Mouse (Mus musculus) MEL (cell line): ENCODE measurements at regions not wholly inside any gene's neighbourhood (a gene's known extent, or its start where the extent isn't known, plus 50 kb on each side); places are given as distances from the start of the nearest gene placed in this dataset.

Source experiments
- DNase-seq: peaks from one replicate; pipeline ENCODE4 v3.0.0; 2011; ENCODE audit warnings: low read depth, low spot score
- H3K27ac ChIP-seq: 2 replicates; pipeline ENCODE4 v1.5.1; 2012; ENCODE audit warnings: low read depth, mild to moderate bottlenecking, control low read depth, low read length, moderate library complexity; ENCODE audit not compliant: control insufficient read depth
- H3K27me3 ChIP-seq, 2 experiments: fragments of 150-350 bp in 1 of 2; sonication (generic) in 1 of 2; 2 replicates each; pipeline ENCODE4 v1.6.1; 2012; ENCODE audit warnings: low read length in 2 of 2, mild to moderate bottlenecking in 2 of 2, improper control_type of control experiment in 1 of 2, moderate library complexity in 1 of 2; ENCODE audit not compliant: insufficient read depth in 2 of 2, control insufficient read depth in 1 of 2
- H3K36me3 ChIP-seq, 2 experiments: 2 replicates each; pipeline ENCODE4 v1.6.1; 2012 to 2014; ENCODE audit warnings: low read length in 2 of 2, improper control_type of control experiment in 1 of 2, inconsistent platforms in 1 of 2, mild to moderate bottlenecking in 1 of 2; ENCODE audit not compliant: insufficient read depth in 2 of 2, control insufficient read depth in 1 of 2
- H3K4me1 ChIP-seq, 2 experiments: fragments of 150-350 bp in 1 of 2; sonication (generic) in 1 of 2; 2 replicates each; pipeline ENCODE4 v1.6.1; 2012; ENCODE audit warnings: low read length in 2 of 2, improper control_type of control experiment in 1 of 2, mild to moderate bottlenecking in 1 of 2; ENCODE audit not compliant: insufficient read depth in 2 of 2, control insufficient read depth in 1 of 2
- H3K4me3 ChIP-seq, 2 experiments: fragments of 150-350 bp in 1 of 2; sonication (generic) in 1 of 2; 2 replicates each; pipeline ENCODE4 v1.5.1; 2012; ENCODE audit warnings: low read depth in 2 of 2, low read length in 2 of 2, mild to moderate bottlenecking in 2 of 2, moderate library complexity in 2 of 2, control low read depth in 1 of 2, improper control_type of control experiment in 1 of 2; ENCODE audit not compliant: control insufficient read depth in 1 of 2, insufficient read depth in 1 of 2
- H3K79me2 ChIP-seq: 2 replicates; pipeline ENCODE4 v1.6.1; 2012; ENCODE audit warnings: mild to moderate bottlenecking, low read length, moderate library complexity; ENCODE audit not compliant: control insufficient read depth, poor library complexity, insufficient read depth
- H3K9ac ChIP-seq: 2 replicates; pipeline ENCODE4 v1.6.1; 2012; ENCODE audit warnings: low read depth, mild to moderate bottlenecking, control low read depth, low read length, moderate library complexity; ENCODE audit not compliant: control insufficient read depth, poor library complexity, severe bottlenecking
- H3K9me3 ChIP-seq: fragments of 150-350 bp; sonication (generic); replicated peaks from 2 replicates; pipeline ENCODE4 v1.6.1; 2012; ENCODE audit warnings: mild to moderate bottlenecking, low read length, improper control_type of control experiment, moderate library complexity; ENCODE audit not compliant: insufficient read depth
- E2F4 ChIP-seq: IDR thresholded peaks from 2 replicates; pipeline ENCODE4 v1.6.1; 2011; ENCODE audit warnings: low read depth, low read length, improper control_type of control experiment, borderline replicate concordance
- GABPA ChIP-seq: IDR thresholded peaks from 2 replicates; pipeline ENCODE4 v1.6.1; 2012; ENCODE audit warnings: low read depth, mild to moderate bottlenecking, inconsistent platforms, low read length, improper control_type of control experiment, moderate library complexity
- HCFC1 ChIP-seq: IDR thresholded peaks from 2 replicates; pipeline ENCODE4 v1.6.1; 2012; ENCODE audit warnings: low read depth, mild to moderate bottlenecking, inconsistent platforms, low read length, improper control_type of control experiment, moderate library complexity
- JUND ChIP-seq: IDR thresholded peaks from 2 replicates; pipeline ENCODE4 v1.6.1; 2011; ENCODE audit warnings: low read depth, mild to moderate bottlenecking, improper control_type of control experiment, low read length
- MAFK ChIP-seq: IDR thresholded peaks from 2 replicates; pipeline ENCODE4 v1.6.1; 2011; ENCODE audit warnings: low read depth, mild to moderate bottlenecking, low read length, improper control_type of control experiment, borderline replicate concordance
- MXI1 ChIP-seq: IDR thresholded peaks from 2 replicates; pipeline ENCODE4 v1.6.1; 2011; ENCODE audit warnings: mild to moderate bottlenecking, low read depth, low read length, improper control_type of control experiment
- MYB ChIP-seq: IDR thresholded peaks from 2 replicates; pipeline ENCODE4 v1.6.1; 2011; ENCODE audit warnings: mild to moderate bottlenecking, low read depth, low read length, improper control_type of control experiment
- NELFE ChIP-seq: IDR thresholded peaks from 2 replicates; pipeline ENCODE4 v1.6.1; 2011; ENCODE audit warnings: low read depth, low read length, improper control_type of control experiment
- POLR2AphosphoS5 ChIP-seq: IDR thresholded peaks from 2 replicates; pipeline ENCODE4 v1.6.1; 2012; ENCODE audit warnings: low read depth, borderline replicate concordance, mild to moderate bottlenecking, inconsistent platforms, low read length, moderate library complexity, mixed read lengths
- RAD21 ChIP-seq: IDR thresholded peaks from 2 replicates; pipeline ENCODE4 v1.6.1; 2011; ENCODE audit warnings: mild to moderate bottlenecking, low read depth, low read length, improper control_type of control experiment
- RCOR1 ChIP-seq: IDR thresholded peaks from 2 replicates; pipeline ENCODE4 v1.6.1; 2012; ENCODE audit warnings: low read depth, mild to moderate bottlenecking, inconsistent platforms, low read length, improper control_type of control experiment
- SIN3A ChIP-seq: IDR thresholded peaks from 2 replicates; pipeline ENCODE4 v1.6.1; 2012; ENCODE audit warnings: low read length, improper control_type of control experiment, inconsistent platforms
- TBP ChIP-seq: IDR thresholded peaks from 2 replicates; pipeline ENCODE4 v1.8.0; 2011; ENCODE audit warnings: low read depth, low read length, improper control_type of control experiment
- USF1 ChIP-seq: IDR thresholded peaks from 2 replicates; pipeline ENCODE4 v1.6.1; 2014; ENCODE audit warnings: low read depth, mild to moderate bottlenecking, inconsistent platforms, low read length, improper control_type of control experiment, moderate library complexity
- ZC3H11A ChIP-seq: IDR thresholded peaks from 2 replicates; pipeline ENCODE4 v1.6.1; 2012; ENCODE audit warnings: low read depth, mild to moderate bottlenecking, inconsistent platforms, low read length, improper control_type of control experiment
- ZKSCAN1 ChIP-seq: IDR thresholded peaks from 2 replicates; pipeline ENCODE4 v1.6.1; 2012; ENCODE audit warnings: low read depth, mild to moderate bottlenecking, inconsistent platforms, low read length, improper control_type of control experiment, moderate library complexity
- ZNF384 ChIP-seq: IDR thresholded peaks from 2 replicates; pipeline ENCODE4 v1.6.1; 2012; ENCODE audit warnings: low read depth, mild to moderate bottlenecking, inconsistent platforms, low read length, improper control_type of control experiment

- H3K9ac ChIP-seq = no peak overlapping the region
- TF ChIP-seq ZNF384 (peak; percentile 34; the same call in 1 of the 2 replicates), USF1 (peak; percentile 42; the same call in 1 of the 2 replicates), JUND (no peak)
- H3K4me1 ChIP-seq = peaks cover 0 to 2% of the 10 kb centered on the region in 2 experiments; a peak in 1 of 4 replicates
- no peaks in the 10 kb centered on the region for H3K9me3 ChIP-seq
- DNase-seq = peak; percentile 31
- peaks cover 0 to 3% of the 10 kb centered on the region in 2 experiments; a peak in 1 of 4 replicates for H3K36me3 ChIP-seq
- no peak overlapping the region for H3K27ac ChIP-seq
- no peak overlapping the region for H3K4me3 ChIP-seq
- H3K79me2 ChIP-seq = no peaks in the 10 kb centered on the region
- H3K27me3 ChIP-seq = no peaks in the 10 kb centered on the region
Measured at GRCm38 (mm10) chr5:3247333-3247732, 94.0 kb upstream of the Cdk6 start.

GRCm38 (mm10) chr5:3250273-3250672 is 91.0 kb upstream of the Cdk6 start:
- no peaks in the 10 kb centered on the region for H3K9me3 ChIP-seq
- TF ChIP-seq MYB (no peak), ZKSCAN1 (no peak), MAFK (no peak), ZC3H11A (no peak), HCFC1 (no peak), RCOR1 (no peak), GABPA (no peak), POLR2AphosphoS5 (no peak), E2F4 (no peak), RAD21 (no peak), TBP (no peak), MXI1 (no peak)
- no peak overlapping the region for H3K27ac ChIP-seq

GRCm38 (mm10) chr5:3260289-3260688 is 81.0 kb upstream of the Cdk6 start:
- Histone ChIP-seq H3K27ac (no peak overlapping the region), H3K9me3 (no peaks in the 10 kb centered on the region), H3K9ac (no peak overlapping the region)
- DNase-seq = no peak
- TF ChIP-seq SIN3A (no peak), NELFE (no peak)
- TF ChIP-seq, all 39 proteins: peak for 0
- H3K27me3 ChIP-seq = no peaks in the 10 kb centered on the region
- no peak overlapping the region for H3K4me3 ChIP-seq
- H3K4me1 ChIP-seq = peaks cover 0 to 4% of the 10 kb centered on the region in 2 experiments; a peak in 1 of 4 replicates
- H3K36me3 ChIP-seq = peaks cover 0 to 3% of the 10 kb centered on the region in 2 experiments; a peak in 2 of 4 replicates
- H3K79me2 ChIP-seq = no peaks in the 10 kb centered on the region

More at GRCm38 (mm10) chr5:3250273-3250672, 91.0 kb upstream of the Cdk6 start:
- no peak overlapping the region for H3K4me3 ChIP-seq
- H3K27me3 ChIP-seq = no peaks in the 10 kb centered on the region
- DNase-seq = no peak
- no peak overlapping the region for H3K9ac ChIP-seq
- peaks cover 0 to 3% of the 10 kb centered on the region in 2 experiments; a peak in 1 of 4 replicates for H3K36me3 ChIP-seq
- peaks cover 0 to 2% of the 10 kb centered on the region in 2 experiments; a peak in 1 of 4 replicates for H3K4me1 ChIP-seq
- no peaks in the 10 kb centered on the region for H3K79me2 ChIP-seq
